Mouse (Mus musculus) liver, adult 2 months (tissue): ENCODE data around the gene Hist1h1d.

Experiments
- CTCF ChIP-seq: fragments of 200-500 bp; IDR thresholded peaks from 2 replicates; pipeline ENCODE4 v1.5.1; 2011; ENCODE audit warnings: low read depth, low read length, control low read depth
- POLR2A ChIP-seq: fragments of 200-500 bp; IDR thresholded peaks from 2 replicates; pipeline ENCODE4 v1.6.1; 2011; ENCODE audit warnings: low read length, control low read depth; ENCODE audit not compliant: insufficient read depth; ENCODE audit errors: extremely low read depth

GRCm38 (mm10) chr13:23541497-23541896 lies 11.6 kb upstream of the Hist1h1d start:
- no peak for TF ChIP-seq CTCF
- TF ChIP-seq POLR2A = no peak
